Mouse (Mus musculus): Measurements from ENCODE around the gene Cacng1.

GRCm38 (mm10) chr11:107668977-107669376, 47.3 kb downstream of the Cacng1 start:
- no peak for TF ChIP-seq POLR2A (IDR thresholded peaks at IDR 0.05; ENCODE audit: low read depth, low read length)
- TF ChIP-seq CTCF (conservative IDR thresholded peaks at IDR 0.05; ENCODE audit: insufficient read depth, insufficient read length, low read depth, low read length) = no peak
